Mouse (Mus musculus): ENCODE measurements around the gene Mki67. TPM values are rescaled to one million over a fixed set of nuclear protein-coding genes. Genes with fewer than 3 reads are reported as not detected.

Gene Mki67
- polyA plus RNA-seq, 1 experiment, result 10.8 TPM

DNA sequence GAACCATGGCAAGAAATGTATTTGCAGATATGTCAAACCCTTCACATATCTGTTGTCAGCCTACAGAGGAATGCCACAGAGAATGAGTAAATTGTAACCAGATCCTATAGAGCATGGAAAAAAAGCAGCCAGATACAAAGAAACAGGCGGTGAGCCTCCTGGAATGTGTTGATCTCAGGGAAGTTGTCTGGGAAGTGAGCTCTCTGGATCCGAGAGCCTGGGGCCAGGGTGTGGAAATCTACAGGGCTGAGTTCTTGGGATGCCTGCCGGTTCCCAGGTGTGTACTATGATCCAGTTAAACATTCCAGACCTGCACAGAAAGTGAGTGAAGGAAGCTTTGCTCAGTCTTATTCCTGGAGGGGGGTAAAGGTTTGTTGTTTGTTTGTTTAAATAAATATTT is 24.3 kb upstream of the Mki67 start:
- Histone ChIP-seq H3K4me3 (replicated peaks) (no peak overlapping the region), H3K36me3 (ENCODE audit: control insufficient read depth) (no peaks in the 10 kb centered on the region), H3K4me1 (ENCODE audit: control insufficient read depth) (peaks cover 7% of the 10 kb centered on the region), H3K27me3 (ENCODE audit: control insufficient read depth) (peaks cover 4% of the 10 kb centered on the region), H3K9me3 (ENCODE audit: control insufficient read depth, low read length) (no peaks in the 10 kb centered on the region)
- TF ChIP-seq TAL1 (IDR thresholded peaks at IDR 0.05; ENCODE audit: low read length), result no peak
- no peak for TF ChIP-seq GATA1 (IDR thresholded peaks at IDR 0.05; ENCODE audit: low read length)

DNA sequence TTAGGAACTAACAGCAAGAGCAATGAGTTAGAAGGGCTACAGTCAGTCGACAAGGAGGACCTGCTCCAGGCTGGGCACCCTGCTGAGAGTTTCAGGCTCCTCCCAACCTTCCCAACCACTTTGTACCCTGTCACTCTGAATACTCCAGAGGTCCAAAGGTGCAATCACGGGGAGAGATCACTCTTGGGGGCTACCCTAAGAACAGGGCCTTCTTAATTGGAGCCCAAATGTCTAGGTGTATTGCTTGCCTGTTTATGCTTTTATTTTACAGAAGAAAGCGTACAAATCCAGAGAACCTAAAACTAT is 20.4 kb upstream of the Mki67 start:
- peaks cover 4% of the 10 kb centered on the region for H3K27me3 ChIP-seq (ENCODE audit: control insufficient read depth)
- peaks cover 13% of the 10 kb centered on the region for H3K4me1 ChIP-seq (ENCODE audit: control insufficient read depth)
- H3K9me3 ChIP-seq (ENCODE audit: control insufficient read depth, low read length), result peaks cover 3% of the 10 kb centered on the region
- H3K4me3 ChIP-seq (replicated peaks), result no peak overlapping the region
- no peak for TF ChIP-seq GATA1 (IDR thresholded peaks at IDR 0.05; ENCODE audit: low read length)
- no peak for TF ChIP-seq TAL1 (IDR thresholded peaks at IDR 0.05; ENCODE audit: low read length)
- H3K36me3 ChIP-seq (ENCODE audit: control insufficient read depth), result no peaks in the 10 kb centered on the region

DNA sequence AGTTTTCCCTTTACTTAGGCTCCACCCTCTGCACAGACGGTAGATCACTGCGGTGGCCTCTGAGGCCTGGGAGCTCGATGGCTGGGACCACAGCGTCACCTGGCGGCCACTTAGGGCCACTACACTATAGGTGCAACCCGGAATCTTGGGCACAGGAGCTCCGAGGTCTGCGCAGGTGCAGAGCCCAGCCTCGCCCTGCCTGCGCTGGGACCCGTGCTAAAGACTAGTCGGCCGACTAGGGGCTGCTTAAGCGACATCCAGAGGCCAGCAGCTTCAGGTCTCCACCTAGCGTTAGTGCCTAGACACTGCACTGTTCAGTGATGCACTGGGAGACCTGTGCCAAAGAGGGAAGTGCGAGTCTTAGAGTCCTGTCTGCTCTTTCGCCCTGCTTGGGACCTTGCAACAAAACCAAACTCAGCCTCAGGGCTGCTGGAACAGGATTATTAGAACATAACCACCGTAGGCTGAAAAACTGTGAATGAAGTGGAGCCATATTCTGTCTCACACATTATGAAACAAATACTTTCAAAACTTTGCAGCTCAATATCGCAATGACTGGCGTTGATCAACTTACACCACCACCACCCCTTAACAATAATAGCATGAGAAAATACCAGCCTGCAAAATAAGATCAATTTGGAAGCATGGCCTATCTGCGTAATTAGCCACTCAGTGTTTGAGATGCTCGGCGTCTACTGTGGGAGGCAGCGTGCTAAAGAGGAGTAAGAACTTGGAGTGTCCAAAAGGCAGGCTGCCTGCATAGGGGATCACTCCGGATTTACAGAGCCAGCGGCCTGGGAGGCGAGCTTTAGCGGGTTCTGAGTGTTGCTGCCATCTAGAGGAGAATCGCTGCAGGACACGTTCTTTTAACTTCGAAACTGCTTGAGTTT is 19.8 kb upstream of the Mki67 start:
- H3K4me3 ChIP-seq (replicated peaks), result peak overlapping the region; percentile 8
- peaks cover 4% of the 10 kb centered on the region for H3K27me3 ChIP-seq (ENCODE audit: control insufficient read depth)
- TF ChIP-seq GATA1 (IDR thresholded peaks at IDR 0.05; ENCODE audit: low read length), result no peak
- no peak for TF ChIP-seq TAL1 (IDR thresholded peaks at IDR 0.05; ENCODE audit: low read length)

DNA sequence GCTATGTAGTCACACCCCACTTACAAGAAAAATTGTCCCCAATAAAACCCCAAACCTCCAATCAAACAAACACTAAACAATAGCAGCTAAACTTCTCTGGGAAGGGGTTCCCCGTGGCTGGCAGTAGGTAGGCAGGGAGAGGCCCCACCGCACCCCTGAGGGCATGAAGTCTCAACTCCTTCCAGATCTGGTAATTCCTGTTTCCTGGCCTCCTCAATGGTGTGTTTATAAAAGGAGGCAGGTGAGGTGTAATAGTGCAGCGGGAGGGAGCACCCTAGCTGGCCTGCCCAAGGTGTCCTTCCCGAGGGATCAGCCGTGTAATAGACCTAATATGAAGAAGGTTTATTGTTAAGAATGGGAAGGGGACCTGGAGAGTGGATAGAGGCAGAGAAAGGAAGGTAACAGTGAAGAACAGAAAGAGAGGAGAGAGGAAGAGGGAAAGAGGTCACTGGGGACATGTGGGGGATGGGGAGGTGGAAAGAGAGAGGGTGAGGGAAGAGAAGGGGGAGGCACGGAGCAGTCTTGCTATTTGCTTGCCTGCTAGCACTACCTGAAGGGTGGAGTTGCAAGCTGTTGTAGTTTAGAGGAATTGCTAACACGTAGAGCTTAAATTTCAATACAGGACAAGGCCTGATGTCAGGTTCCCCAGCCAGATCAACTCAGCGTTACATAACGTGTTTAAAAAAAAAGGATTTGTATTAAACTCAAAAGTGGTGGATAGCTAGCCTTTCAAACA is 18.9 kb upstream of the Mki67 start:
- Histone ChIP-seq H3K4me3 (replicated peaks) (no peak overlapping the region), H3K9me3 (ENCODE audit: control insufficient read depth, low read length) (peaks cover 3% of the 10 kb centered on the region), H3K4me1 (ENCODE audit: control insufficient read depth) (peaks cover 13% of the 10 kb centered on the region), H3K36me3 (ENCODE audit: control insufficient read depth) (no peaks in the 10 kb centered on the region), H3K27me3 (ENCODE audit: control insufficient read depth) (peaks cover 4% of the 10 kb centered on the region)
- TF ChIP-seq GATA1 (IDR thresholded peaks at IDR 0.05; ENCODE audit: low read length) (no peak), TAL1 (IDR thresholded peaks at IDR 0.05; ENCODE audit: low read length) (no peak)

More for the DNA sequence above, 19.8 kb upstream of the Mki67 start:
- Histone ChIP-seq H3K9me3 (ENCODE audit: control insufficient read depth, low read length) (peaks cover 3% of the 10 kb centered on the region), H3K4me1 (ENCODE audit: control insufficient read depth) (peaks cover 13% of the 10 kb centered on the region), H3K36me3 (ENCODE audit: control insufficient read depth) (no peaks in the 10 kb centered on the region)

DNA sequence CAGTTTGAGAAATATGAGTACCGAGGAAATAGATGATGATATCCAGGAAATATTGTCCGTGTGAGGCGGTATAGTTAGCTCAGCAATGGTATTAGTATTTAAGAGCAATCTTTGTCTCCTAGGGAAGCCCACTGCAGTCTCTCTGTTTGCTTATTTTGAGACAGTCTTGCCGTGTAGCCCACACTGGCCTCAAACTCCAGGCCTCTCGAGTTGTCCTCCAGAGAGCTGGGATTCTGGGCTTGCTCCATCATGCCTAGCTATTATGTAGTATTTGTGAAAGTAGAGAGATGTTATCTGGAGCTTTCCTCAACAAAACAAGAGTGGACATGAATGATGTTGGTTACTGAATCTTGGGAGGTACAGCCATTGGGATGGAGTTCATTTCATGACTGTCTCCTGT is 18.2 kb upstream of the Mki67 start:
- no peaks in the 10 kb centered on the region for H3K36me3 ChIP-seq (ENCODE audit: control insufficient read depth)
- peaks cover 3% of the 10 kb centered on the region for H3K9me3 ChIP-seq (ENCODE audit: control insufficient read depth, low read length)
- H3K4me3 ChIP-seq (replicated peaks), result no peak overlapping the region
- peaks cover 13% of the 10 kb centered on the region for H3K4me1 ChIP-seq (ENCODE audit: control insufficient read depth)
- H3K27me3 ChIP-seq (ENCODE audit: control insufficient read depth), result peaks cover 4% of the 10 kb centered on the region
- TF ChIP-seq TAL1 (IDR thresholded peaks at IDR 0.05; ENCODE audit: low read length) (no peak), GATA1 (IDR thresholded peaks at IDR 0.05; ENCODE audit: low read length) (no peak)

DNA sequence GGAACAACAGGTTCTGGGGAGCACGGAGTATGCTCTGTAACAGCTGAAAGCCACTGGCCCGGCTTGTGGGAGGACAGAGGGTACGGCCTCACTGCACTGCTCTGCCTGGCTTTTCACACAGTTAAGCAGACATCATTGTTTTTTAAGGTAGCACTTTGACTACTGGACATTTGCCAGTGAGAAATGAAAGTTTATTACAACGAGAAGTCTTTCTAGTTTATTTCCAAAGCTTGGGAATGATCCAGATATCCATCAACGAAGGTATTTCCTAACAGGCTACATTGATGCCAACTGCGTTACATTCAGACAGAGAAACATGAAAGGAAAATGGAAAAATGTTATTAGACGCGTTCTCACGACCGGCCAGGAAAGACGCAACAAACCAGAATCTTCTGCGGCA is 11.9 kb upstream of the Mki67 start:
- Histone ChIP-seq H3K36me3 (ENCODE audit: control insufficient read depth) (peaks cover 5% of the 10 kb centered on the region; the same call in 1 of the 2 replicates), H3K9me3 (ENCODE audit: control insufficient read depth, low read length) (no peaks in the 10 kb centered on the region), H3K4me3 (replicated peaks) (no peak overlapping the region), H3K4me1 (ENCODE audit: control insufficient read depth) (peaks cover 17% of the 10 kb centered on the region), H3K27me3 (ENCODE audit: control insufficient read depth) (peaks cover 13% of the 10 kb centered on the region)
- no peak for TF ChIP-seq TAL1 (IDR thresholded peaks at IDR 0.05; ENCODE audit: low read length)
- no peak for TF ChIP-seq GATA1 (IDR thresholded peaks at IDR 0.05; ENCODE audit: low read length)

DNA sequence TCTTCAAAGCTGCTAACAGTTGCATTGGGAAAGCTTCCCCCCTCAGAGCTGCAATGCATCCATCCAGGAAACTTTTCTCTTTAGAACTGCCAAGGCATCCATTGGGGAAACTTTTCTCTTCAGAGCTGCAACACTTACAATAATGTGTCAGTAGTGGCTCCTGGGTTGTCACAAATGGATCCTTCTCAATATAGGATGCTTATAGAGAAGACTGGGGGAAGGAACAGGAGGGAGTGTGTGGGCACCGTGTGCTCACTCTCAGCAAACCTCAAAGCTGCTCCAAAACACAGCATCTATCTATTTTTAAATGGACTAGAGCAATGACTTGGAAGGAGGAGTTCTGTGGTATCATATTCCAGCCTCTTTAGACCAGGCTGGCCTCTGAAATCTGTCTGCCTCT is 10.5 kb upstream of the Mki67 start:
- peaks cover 13% of the 10 kb centered on the region for H3K27me3 ChIP-seq (ENCODE audit: control insufficient read depth)
- H3K4me1 ChIP-seq (ENCODE audit: control insufficient read depth), result peaks cover 30% of the 10 kb centered on the region
- peaks cover 5% of the 10 kb centered on the region; the same call in 1 of the 2 replicates for H3K36me3 ChIP-seq (ENCODE audit: control insufficient read depth)
- no peaks in the 10 kb centered on the region for H3K9me3 ChIP-seq (ENCODE audit: control insufficient read depth, low read length)
- TF ChIP-seq TAL1 (IDR thresholded peaks at IDR 0.05; ENCODE audit: low read length) (no peak), GATA1 (IDR thresholded peaks at IDR 0.05; ENCODE audit: low read length) (no peak)
- H3K4me3 ChIP-seq (replicated peaks), result no peak overlapping the region

DNA sequence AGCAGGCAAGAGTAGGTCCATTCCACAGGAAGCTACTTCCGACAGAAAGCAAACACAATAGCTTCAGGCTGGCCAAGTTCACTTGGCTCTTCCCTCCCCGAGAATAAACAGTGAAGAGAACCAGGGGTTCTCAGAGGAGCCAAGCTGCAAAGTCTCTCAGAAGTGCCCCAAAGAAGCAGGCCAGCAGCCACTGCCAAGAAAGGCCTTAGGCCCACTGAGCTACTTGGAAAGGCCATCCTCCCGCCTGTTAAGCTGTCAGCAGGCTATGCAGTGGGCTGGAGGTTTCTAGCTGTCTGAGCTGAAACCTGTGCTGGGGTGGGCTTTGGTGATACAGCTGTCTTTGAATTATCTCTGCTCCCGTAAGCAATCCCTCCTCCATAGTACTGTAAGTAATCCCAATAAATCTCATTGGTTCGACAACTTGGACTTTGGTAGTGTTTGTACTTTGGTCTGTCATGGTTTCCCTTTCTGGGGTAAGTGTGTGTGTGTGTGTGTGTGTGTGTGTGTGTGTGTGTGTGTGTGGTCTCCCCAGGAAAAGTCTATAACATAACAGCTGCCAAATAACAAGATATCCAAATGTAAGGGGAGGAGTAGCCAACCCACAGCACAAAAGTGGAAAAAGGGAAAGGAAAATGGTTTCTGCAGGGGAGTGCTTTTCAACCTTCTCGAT is 7.6 kb upstream of the Mki67 start:
- peaks cover 9% of the 10 kb centered on the region for H3K36me3 ChIP-seq (ENCODE audit: control insufficient read depth)
- H3K4me3 ChIP-seq (replicated peaks), result peak overlapping the region; percentile 74
- TF ChIP-seq TAL1 (IDR thresholded peaks at IDR 0.05; ENCODE audit: low read length) (no peak), GATA1 (IDR thresholded peaks at IDR 0.05; ENCODE audit: low read length) (no peak)
- H3K27me3 ChIP-seq (ENCODE audit: control insufficient read depth), result peaks cover 13% of the 10 kb centered on the region
- H3K9me3 ChIP-seq (ENCODE audit: control insufficient read depth, low read length), result no peaks in the 10 kb centered on the region
- peaks cover 57% of the 10 kb centered on the region for H3K4me1 ChIP-seq (ENCODE audit: control insufficient read depth)

All from erythroblast, embryonic 14.5 days (primary cell).